Mouse (Mus musculus) G1E-ER4 (cell line): ENCODE data around the gene Slc35g2. TPM values are rescaled to one million over a fixed set of nuclear protein-coding genes. Genes with fewer than 3 reads are reported as not detected.

ENCODE experiments used
- GATA1 ChIP-seq: IDR thresholded peaks from one replicate; pipeline ENCODE4 v1.8.0; 2012; ENCODE audit warnings: low read length, inconsistent platforms
- polyA plus RNA-seq: library from polyadenylated mRNA; stranded (reverse); fragments of >175 nt; gene quantifications from 2 replicates; pipeline ENCODE4 v1.2.3, GENCODE M21; 2012

Slc35g2 gene
- polyA plus RNA-seq = not detected in 2 replicates

DNA sequence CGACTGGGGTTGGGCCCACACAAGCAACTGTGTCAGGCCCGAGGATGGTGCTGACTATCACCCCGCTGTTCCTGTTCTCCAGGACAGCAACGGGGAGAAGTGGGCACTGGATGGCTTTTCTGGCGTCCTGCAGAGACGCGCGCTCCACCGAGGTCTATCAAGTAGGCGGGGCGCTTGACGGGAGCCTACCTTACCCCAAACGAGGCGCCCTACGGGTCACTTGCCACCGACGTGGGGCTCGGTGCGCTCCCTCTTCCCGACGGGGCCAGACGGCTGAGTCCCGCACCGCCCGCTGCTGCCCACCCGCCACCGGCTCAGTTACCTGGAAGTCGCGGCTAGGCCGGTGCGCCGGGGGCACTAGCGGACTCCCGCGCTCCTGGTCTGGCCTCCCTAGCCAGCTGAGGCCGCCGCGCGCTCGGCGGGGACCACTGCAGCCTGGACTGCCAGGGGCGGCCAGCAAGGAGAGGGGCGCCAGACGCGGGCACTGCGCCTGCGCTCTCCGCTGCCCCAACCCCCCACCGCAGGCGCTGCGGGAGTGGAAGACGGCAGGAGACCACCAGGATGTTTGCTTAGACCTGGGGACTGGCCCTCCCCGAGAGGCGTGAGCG lies at the start of gene Slc35g2:
Gene Slc35g2, minus strand, starts transcription at position 465 of the 608 bp plus-strand sequence.
- no peak for TF ChIP-seq GATA1

DNA sequence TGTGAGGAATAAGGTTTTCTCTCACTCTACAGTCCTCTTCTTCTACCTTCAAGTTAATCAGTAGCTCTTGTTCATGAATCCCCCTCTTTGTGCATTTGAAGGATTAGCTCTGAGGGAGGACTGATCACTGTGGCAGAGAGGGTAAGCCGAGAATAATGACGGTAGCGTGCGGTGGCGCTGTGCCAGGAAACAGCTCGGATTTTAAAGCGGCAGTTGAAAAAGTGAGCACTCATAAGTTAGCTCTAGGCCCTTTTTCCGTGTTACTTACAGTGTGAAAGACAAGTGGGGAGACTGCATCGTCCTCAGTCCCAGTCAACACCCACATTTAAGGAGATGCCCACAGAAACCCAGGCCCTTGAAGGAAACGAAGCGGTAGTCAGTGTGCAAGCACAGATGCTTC lies 46.1 kb upstream of the Slc35g2 start:
- TF ChIP-seq GATA1 = no peak

DNA sequence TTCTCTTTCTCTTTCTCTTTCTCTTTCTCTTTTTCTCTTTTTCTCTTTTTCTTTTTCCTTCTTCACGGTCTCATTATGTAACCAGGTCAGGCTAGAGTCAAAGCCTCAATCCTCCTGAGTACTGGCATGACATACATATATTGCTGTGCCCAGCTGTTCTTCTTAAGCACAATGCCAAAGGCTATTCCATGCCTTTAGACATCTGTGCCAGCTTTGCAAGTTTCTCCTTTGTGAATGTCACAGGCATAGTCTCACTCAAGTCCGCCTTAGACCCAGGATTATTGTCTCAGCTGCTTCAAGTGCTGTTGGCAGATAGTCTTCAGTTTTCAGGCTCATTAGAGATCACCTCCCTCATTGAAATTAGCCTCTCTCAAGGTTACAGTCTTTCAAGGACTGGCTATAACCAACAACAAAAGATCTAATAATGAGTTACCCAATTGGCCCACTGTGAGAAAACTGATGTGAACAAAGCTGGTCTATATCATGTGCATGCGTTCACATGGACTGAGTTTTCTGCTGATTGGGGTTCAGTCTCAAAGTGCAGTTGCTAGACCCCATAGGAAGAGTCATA lies 42.7 kb upstream of the Slc35g2 start:
- no peak for TF ChIP-seq GATA1

DNA sequence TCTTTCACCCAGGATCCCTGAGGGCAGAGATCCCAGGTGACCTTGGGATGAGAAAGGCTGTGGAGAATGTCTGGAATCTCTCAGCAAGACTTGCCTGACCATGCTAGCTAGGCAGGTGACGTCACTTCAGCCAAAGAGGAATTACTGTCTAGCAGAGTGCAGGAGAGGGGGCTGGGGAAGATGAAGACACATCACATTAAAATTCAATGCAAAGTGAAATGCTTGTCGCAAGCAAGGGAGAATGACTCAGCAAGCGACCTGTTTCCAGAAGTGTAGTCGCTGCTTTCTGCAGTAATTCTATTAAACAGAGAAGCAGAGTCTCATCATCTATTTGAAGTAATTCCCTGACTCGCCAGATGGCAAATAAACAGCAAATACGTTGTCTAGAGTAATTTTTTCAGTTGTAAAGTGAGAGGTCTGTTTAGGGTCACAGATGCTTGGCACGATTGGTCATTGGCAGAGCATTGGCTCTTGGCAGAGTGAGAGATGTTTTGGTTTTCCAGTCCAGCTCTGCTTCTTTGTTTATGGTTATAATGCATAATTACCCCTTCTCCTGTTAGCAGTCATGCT lies 35.2 kb upstream of the Slc35g2 start:
- TF ChIP-seq GATA1 = no peak

DNA sequence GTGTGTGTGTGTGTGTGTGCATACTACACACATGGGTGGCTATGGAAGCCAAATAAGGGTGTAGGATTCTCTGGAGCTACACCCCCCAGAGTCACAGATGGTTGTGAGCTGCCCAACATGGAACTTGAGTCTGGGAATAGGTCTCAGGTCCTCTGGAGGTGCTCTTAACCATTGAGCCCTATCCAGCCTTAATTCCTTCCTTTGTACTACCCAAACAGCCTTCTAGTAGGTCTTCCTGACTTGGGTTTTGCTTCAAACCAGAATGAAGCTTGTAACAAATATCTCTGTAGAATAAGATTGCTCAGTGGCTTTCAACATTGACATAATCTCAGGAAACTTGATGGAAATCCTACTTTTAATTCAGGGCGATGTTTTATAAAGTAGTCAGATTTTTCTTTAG lies 34.6 kb upstream of the Slc35g2 start:
- no peak for TF ChIP-seq GATA1

DNA sequence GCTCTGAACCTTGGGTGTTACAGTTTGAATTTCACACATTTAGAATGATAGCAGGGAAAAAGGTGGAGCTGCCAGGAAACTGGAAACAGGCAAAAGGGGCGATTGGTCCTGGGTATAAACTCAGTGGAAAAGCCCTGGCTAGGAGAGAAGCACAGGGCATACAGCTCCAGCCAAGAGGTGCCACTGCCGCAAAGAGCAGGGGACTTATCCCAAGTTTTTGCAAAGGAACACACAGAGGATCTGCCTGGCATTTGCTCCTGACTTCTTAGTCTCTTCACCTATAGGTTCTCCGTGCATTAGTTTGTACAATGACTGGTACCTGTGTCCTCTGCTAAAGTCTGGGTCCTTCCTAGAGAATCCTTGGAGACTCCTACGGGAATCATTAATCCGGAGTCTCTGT lies 32.3 kb upstream of the Slc35g2 start:
- TF ChIP-seq GATA1 = no peak

DNA sequence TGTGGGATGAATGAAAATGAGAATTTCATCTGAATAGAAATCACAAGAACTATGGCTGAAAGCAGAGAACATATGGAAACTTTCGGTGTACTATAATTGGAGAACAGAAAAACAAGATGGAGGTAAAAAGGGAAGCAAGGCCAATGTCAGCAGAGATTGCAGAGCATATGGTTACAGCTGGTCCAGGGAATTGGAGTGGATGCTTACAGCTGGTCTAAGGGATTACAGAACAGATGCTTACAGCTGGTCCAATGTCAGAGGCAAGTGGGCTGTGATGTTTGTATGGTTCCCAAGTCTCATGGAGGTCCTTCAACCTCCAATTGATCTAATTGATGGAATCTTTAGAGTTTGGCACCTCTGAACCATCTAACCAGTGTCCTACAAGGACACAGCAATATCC lies 31.2 kb upstream of the Slc35g2 start:
- no peak for TF ChIP-seq GATA1

DNA sequence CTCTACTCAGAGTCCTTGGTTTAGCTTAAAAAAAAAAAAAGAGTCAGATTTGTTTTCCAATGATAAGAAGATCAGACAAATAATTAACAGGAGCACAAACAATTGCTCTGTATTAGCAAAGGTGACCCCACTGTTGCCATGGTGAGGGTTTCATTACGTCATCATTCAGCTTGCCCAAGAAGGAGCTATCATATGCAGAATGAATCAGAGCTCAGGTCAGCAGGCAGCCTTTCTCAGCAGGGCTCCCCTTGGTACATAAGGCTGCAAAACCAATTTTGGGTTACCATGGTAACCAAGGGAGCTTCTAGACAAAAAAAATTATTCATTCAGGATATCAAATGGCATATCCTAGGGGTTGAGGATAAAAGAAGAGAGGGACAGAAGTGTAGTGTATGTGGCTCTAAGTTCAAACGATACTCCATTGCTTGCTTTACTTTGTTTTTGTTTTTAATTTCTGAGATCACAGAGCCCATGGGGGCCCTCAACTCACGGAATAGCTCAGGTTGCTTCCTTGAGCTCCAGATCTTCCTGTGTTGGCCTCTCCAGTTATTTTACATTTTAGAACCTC lies 29.0 kb upstream of the Slc35g2 start:
- no peak for TF ChIP-seq GATA1

DNA sequence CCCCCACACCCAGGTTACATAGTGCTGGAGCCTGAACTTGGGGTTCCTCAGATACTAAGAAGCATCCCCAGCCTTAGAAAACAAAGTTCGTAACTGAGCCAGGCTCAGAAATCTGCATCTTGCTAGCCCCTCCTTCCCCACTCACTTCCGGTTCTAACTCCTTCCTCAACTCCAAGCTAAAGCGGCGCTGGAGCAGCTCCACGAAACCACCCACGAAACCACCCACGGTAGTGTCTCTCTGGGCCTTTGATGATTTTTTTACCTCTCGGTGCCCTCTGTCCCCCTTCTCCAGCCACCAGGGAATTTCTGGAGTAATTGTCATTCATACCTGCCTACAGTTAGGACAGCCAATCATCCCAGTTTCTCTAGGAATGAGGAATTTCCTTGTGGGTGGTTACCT lies 26.7 kb upstream of the Slc35g2 start, which contains the start of gene Stag1:
Gene Stag1, plus strand, starts transcription at position 253 of the 400 bp plus-strand sequence.
- no peak for TF ChIP-seq GATA1

DNA sequence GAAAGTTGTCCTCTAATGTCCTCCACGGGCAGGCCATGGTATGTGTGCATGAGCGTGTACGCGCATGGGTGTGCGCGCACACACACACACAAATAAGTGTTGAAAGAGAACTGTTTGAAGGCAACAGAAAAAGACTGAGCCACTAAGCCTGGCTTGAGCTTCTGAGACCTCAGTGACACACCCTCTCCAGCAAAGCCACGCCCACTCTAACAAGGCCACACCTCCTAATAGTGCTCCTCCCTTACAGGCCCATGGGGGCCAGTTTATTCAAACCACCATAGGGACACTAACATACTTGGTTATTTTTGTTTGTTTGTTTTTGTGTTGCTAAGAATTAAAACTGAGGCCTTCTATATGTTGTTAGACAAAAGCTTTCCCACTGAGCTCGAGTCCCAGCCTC lies 25.4 kb upstream of the Slc35g2 start:
- no peak for TF ChIP-seq GATA1

DNA sequence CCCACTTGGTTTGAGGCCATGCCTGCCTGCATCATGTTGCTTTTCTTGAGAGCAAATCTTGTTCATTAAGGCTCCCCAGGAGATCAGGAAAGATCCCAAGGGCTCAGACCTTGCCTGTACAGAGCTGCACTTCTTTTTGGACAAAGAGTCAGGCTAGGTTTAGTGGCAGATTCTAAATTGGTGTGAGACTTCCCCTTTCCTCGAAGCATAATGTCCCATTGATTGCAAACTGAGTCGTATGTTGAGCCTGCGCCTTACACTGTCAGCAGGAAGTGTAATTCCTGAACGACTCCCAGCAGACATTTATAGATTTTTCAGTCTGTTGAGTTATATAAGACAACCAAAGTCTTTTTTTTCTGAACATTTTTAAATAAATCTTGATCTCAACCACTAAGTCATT lies 19.6 kb upstream of the Slc35g2 start:
- TF ChIP-seq GATA1 = no peak

DNA sequence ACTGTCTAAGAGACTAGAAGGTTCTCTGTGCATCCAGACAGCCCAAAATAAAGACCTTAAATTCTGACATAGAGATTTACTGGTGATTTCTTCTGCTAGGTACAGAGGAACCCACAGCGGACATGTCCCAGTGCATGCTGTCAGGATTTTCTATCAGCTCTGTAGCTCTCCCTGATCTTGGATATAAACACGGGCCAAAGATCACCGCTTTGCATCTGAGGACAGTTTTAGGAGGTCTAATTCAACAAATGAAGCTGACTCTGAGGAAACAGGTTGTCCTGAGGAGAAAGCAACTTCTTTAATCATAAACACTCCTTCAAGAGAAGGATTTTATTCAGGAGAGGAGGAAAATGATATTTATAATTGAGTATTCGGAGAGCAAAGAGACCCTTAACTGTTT lies 13.1 kb upstream of the Slc35g2 start:
- TF ChIP-seq GATA1 = no peak

DNA sequence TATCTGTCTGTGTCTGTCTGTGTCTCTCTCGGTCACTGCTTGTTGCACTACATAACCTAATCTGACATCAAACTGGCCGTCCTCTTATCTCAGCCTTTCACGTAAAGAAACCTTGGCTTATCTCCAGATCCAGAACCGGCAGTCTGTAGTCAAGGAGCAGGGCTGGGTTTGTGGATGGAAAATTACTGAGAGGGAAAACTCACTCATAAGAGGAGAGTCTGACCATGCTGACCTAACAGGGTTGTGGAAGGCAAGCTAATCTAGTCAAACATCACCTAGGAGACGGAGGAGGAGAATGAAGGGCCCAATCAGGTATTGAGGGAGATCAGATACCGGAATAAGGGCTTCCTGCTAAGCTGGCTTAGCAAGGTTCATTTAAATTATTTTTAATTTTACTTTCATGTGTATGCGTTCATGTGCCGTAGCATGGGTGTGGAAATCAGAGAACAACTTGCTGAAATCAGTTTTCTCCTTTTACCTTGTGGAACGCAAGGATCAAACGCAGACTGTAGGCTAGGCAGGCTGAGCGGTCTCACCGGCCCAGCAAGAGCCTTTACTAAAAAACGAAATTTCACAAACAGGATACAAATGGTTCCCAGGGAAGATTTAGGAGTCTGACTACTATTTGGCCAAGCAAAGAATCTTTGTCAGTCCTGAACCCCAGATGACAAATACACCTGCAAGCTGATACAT lies 12.1 kb upstream of the Slc35g2 start:
- TF ChIP-seq GATA1 = peak; percentile 45

DNA sequence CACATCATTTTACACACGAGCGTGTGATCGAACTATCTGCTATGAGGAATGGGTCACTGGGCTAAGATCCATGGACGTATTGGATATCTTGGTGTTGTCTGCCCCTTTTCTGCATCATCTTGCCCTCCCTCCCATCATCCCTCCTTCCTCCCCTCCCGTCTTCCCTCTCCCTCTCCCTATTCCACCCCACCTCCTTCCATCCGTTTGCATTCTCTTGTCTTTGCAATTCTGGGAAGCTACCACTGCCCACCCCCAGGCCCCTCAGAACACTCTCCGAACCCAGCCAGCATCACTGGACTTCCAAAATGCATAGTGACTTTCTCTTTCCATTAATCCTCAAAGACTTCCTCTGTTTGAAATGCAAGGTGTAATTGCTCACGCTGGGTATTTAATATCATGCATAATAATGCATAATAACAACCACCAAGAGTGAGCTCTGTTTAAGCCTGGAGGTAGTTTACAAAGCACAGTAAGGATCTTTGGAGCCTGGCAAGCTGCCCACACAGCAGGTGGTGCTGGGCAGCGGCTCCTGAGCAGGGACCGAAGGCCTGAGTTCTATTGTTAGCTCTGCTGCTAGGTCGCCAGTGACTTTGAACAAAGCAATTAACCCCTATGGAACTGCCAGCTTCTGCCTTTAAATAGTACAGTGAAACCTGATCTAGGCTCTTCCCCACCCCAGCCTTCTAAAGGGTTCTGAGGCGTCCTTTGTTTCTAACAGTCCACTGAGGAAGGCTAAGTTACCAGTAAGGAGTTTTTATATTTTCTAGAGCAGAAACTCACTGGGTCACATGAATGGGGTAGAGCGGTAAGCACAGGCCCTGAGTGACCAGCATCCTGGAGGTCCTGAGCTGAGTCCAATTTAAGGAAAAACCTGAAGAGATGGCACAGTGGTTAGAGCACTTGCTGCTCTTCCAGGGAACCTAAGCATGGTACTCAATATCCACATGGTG lies 10.9 kb upstream of the Slc35g2 start:
- TF ChIP-seq GATA1 = no peak

DNA sequence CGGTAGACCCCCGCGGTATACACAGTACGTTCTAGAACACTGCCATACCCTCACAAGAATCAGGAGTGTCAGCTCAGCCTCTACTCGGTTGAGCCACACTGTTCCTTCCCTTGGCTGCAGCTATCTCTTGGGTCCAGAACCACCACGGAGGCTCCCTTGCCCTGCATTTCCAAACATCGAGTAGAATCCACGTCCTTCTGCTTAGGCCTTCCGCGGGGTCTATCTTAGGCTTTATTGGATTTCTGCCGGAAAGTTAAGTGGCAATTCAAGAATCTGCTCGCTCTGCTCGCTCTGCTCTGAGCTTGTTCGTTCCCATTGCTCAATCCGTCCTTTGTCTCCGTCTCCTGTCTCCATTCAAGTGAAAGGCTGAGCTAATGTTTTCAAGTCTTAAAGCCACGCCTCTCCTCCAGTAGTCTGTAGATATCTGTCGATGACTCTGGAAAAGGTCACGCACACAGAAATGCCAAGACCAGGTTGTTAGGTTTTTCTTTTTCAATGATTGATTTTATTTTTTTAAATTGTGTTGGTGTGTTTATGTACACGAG lies 9.4 kb upstream of the Slc35g2 start:
- TF ChIP-seq GATA1 = no peak
